Mouse (Mus musculus) erythroid progenitor cell, adult 5-6 weeks (primary cell): ENCODE results near the gene Clstn3. TPM values are rescaled to one million over a fixed set of nuclear protein-coding genes. Genes with fewer than 3 reads are reported as not detected.
A peak's percentile ranks its signal among the peaks of the same experiment; 100 is the strongest.
"Not testable (repeated sequence)": the region's sequence is repeated elsewhere in the genome, so short reads cannot be mapped to it uniquely, and the experiment has no call there.

Experiments used
- ATAC-seq: replicated peaks from 2 replicates; pipeline ENCODE4 v1.8.0; 2016; ENCODE audit warnings: moderate number of reproducible peaks, mild to moderate bottlenecking, moderate TSS enrichment, inconsistent platforms; ENCODE audit not compliant: poor library complexity, low FRiP score, severe bottlenecking
- total RNA-seq, 2 experiments: library from RNA; stranded (forward) in 1 of 2; stranded (reverse) in 1 of 2; fragments of 150-400 nt in 1 of 2; fragments of 186-747, 209-891 nt in 1 of 2; gene quantifications; 2 replicates each; pipeline versions ENCODE4 v1.2.3 to v1.2.4; 2015 to 2017; ENCODE audit warnings: low replicate concordance in 2 of 2

The Clstn3 gene
- total RNA-seq, 2 experiments from 2014 or later: 0.68 TPM; not detected in 1

DNA sequence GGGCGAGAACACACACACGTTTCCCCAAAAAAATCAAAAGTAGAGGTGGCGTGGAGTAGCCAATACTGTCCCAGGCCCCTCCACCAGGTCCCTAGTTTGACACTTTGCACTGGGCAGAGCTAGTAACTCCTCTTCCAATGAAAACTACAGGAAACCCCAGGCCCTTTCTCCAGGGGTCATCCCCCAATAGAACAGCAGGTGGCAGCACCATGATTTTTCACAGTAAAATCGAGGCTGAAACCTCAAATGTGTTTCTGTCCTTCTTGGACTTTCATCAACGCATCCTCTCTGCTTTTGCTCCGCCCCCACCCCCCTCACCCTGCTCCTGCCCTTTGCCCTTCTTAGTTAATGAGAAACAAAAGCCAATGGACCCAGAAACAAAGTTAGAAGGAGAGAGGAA, 17.0 kb upstream of the Clstn3 start:
- ATAC-seq: no peak

DNA sequence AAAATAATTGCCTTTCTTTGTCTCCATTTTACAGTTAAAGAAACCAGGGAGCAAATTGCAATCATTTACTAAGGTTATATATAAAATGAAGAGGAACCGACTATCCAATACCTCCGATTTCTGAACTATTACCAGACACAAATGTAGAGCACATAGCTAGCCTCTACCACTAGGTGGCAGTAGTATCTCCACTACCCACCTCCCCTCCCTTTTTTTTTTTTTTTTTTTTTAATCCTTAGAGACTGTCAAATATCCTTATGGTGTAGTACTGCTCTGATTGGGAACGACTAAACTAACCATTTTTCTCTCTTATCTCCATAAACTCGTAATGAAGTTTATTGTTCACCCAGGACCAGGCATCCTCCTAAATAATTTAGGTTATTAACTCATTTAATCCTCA, 15.7 kb upstream of the Clstn3 start:
- ATAC-seq: peak; percentile 47; the same call in 1 of the 2 replicates

- ATAC-seq: no peak
These were observed 15.0 kb upstream of the Clstn3 start for GRCm38 (mm10) chr6:124479573-124479930.

- no peak for ATAC-seq
These were observed 14.4 kb upstream of the Clstn3 start for GRCm38 (mm10) chr6:124478874-124479572.

- ATAC-seq: no peak
These were observed 13.5 kb upstream of the Clstn3 start for GRCm38 (mm10) chr6:124477922-124478651.

DNA sequence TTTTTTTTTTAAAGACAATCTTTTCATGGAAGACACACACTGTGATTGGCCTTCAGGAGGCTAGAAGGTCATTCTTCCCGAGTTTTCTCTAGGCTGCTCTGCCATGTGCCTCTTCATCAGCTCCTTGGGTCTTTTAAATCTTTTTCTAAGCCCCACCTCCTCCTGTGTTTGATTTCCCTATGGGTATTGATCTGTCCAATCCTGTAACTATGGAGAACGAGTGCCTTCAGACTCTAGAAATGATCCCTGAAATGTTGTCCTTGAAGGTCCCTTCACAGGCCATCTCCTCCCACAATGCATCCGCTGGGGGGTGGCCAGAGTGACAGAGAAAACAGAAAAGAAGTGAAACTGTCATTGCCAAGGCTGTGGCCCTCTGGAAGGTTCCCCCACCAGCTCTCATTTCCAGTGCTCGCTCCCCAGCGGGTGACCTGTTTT, 12.6 kb upstream of the Clstn3 start:
- no peak for ATAC-seq

DNA sequence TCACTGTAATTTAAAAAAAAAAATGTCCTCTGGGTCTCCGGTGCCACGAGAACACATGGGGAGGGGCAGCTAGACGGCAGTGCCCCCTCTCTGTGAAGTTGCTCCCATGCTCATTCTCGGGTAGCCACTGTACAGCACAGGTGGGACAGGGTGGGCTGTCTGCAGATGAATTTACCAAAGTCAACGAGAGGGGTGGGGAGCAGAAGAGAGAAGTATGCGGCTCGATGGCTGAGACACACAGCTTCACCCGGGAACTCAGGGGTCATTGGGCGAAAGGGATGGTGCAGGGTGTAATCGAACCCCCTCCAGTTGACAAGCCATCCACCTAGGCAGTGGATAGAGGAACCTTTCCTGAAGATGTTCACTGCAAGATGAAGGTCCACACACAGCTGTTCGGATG, 12.2 kb upstream of the Clstn3 start:
- no peak for ATAC-seq

DNA sequence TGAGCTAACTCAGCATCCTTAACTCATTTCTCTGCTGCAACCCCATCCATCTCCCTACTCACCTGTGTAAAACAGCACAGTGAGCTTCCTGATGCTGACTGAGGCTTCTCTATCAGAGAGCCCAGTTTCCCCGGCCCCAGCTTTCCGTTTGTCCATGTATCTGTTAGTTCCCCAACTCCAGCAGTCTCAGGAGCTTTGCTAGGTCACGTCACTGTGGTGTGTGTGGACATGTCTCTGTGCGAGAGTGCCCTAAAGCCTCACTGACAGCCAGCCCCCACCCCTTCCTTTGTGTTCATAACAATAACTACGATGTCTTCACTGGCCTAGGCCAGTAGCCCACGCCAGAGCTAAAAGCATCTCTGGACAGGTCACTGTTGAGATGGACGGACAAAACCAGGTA, 11.6 kb upstream of the Clstn3 start:
- ATAC-seq: no peak

DNA sequence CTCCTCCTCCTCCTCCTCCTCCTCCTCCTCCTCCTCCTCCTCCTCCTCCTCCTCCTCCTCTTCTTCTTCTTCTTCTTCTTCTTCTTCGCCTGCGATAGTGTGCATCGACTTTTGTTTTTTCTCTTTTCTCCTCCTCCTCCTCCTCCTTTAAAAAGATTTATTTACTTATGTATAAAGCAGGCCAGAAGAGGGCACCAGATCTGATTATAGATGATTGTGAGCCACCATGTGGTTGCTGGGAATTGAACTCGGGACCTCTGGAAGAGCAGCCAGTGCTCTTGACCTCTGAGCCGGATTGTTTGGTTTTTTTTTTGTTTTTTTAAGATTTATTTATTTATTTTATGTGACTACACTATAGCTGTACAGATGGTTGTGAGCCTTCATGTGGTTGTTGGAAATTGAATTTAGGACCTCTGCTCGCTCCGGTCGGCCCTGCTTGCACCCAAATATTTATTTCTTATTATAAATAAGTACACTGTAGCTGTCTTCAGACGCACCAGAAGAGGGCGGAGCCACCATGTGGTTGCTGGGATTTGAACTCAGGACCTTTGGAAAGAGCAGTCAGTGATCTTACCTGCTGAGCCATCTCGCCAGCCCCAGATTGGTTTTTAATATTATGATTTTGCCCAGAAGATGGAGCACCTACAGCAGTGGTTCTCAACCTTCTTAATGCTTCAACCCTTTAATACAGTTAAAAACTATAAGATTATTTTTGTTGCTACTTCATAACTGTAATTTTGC, 10.9 kb upstream of the Clstn3 start:
- not testable (repeated sequence) for ATAC-seq

GRCm38 (mm10) chr6:124474621-124475020, 10.0 kb upstream of the Clstn3 start:
- no peak for ATAC-seq

DNA sequence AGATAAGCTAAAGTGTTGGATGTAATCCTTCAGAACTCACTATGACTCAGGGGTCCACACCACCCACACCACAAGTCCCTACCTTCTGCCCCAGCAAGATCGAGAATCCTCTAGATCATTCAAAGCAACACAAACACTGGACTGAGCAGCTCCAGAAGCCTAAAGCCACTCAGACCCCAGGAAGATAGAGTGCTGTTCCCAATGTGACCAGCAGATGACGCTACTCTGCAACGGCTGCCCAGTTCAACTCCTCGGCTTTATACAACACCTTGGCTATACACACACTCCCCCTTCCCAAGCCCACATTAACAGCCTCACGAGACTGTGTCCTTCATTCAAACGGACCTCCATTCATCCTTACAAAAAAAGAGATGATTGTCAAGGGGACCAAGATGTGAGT, 8.2 kb upstream of the Clstn3 start:
- peak; percentile 67 for ATAC-seq

GRCm38 (mm10) chr6:124471783-124472638, 7.4 kb upstream of the Clstn3 start:
- ATAC-seq: 0 out of 2 replicates have a peak, but pooled peaks have one; percentile 23

- no peak for ATAC-seq
These were observed 6.5 kb upstream of the Clstn3 start for GRCm38 (mm10) chr6:124471121-124471520.

DNA sequence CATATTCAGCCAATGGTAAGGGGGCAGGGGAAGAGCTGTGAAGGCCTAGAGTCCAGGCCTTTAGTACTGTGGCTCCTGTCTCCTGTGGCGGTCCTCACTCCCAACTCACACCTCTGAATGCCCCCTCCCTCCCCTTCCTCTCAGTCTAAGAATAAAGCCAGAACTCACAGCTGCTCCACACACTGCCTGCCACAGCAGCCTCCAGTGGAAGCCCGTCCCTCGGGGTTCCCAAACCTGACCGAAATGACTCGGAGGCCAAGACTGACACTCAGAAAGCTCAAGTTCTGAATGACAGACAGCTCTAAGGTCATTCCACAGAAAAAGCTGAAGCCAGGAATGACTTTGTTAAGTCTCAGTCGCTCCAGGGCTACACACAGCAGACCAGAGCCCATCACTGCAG, 1.1 kb upstream of the Clstn3 start:
- ATAC-seq: no peak

DNA sequence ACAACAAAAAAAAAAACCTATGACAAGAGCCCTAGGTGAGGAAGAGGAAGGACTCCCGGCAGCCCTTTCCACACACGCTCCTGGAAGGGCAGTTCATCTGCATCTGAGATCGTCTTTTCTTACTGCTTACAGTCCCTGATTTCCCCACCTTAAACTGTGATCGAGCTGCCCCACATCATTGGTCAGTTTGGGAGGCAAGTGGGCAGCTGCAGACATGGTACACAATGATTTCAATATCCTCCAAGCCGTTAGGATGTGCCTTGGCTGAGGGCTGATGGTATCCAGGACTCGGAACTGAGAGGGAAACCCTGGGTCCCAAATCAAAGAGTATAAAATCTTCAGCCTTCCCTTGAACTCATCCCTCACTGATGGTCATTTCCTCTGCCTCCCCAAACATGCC, 705 bp upstream of the Clstn3 start:
- ATAC-seq: no peak

DNA sequence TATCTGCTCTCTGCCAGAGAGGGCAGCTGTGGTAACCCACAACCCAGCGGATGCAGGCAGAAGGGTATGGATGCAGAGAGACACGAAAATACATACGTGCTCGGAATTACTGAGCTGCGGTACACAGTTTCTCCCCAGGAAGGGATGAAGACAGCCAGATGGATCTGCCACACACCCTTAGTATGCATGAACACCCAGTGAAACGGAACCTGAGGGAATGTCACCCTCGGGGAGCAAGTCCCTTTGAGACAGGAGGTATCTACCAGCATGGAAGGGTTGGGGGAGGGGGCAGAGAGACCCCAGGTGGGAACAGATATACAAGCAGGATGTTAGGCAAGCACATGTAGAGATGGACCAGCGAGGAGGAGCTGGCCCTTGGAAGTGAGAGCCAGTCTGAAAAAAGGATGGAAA, 708 bp downstream of the Clstn3 start:
- ATAC-seq: no peak

GRCm38 (mm10) chr6:124459388-124459787, 5.2 kb downstream of the Clstn3 start:
- no peak for ATAC-seq

DNA sequence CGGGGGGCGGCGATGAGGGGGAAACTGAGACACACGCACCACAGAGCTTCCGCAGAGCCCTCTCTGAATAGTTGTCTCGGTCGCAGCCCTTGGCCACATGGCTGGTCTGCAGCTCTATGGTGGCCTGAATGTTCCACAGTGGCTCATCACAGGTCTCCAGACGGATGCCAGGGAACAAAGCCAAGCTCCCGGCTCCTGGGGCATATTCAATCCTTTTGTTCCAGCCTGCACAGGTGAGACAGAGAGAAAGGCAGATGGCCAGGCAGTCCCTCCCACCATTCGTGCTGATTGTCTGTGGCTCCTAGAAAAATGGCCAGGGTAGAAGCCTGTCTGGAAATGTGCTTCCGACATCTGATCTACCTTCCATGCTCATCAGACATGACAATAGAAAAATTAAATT, 6.1 kb downstream of the Clstn3 start:
- ATAC-seq: no peak

DNA sequence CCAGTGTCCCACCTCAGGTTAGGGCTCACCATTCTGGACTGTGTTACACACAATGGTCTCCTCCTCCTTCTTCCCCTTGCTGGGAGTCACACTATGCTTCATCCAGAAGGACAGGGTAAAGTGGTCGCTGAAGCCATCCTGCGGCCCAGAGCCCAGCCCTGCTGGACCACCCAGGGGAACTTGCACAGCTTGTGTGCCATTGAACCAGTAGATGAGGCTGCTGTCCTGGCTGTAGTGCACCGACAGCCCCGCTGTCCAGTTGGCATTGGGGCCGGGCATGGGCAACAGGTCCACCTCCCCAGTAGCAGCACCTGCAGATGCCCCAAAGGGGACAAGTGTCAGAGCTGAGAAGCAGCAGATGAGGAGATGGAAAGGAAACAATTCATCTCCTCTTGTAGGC, 6.8 kb downstream of the Clstn3 start:
- ATAC-seq: no peak

GRCm38 (mm10) chr6:124456243-124456642, 8.4 kb downstream of the Clstn3 start:
- no peak for ATAC-seq
